Mouse (Mus musculus) CH12F3 (cell line): Measurements from ENCODE around the gene Mpped2.

Experiments
- in situ Hi-C: fragments of 300-500 bp; cut with MboI; formaldehyde crosslinking; loops from 2 replicates; pipeline ENCODE4 v1.14.3; 2020; ENCODE audit warnings: low sequenced_read_pairs

The Mpped2 gene

GRCm38 (mm10) chr2:106911951-106912480 lies 218.9 kb downstream of the Mpped2 start:
- in situ Hi-C loops, result no loop called here
